Mouse (Mus musculus): ENCODE measurements around the gene Tmem178.

GRCm38 (mm10) chr17:80955415-80955814 lies 11.0 kb downstream of the Tmem178 start:
- TF ChIP-seq CTCF (IDR thresholded peaks at IDR 0.05) (no peak), EP300 (IDR thresholded peaks at IDR 0.05) (no peak)
